In genomic region chr2:160526377-160527125, GRCm38 (mm10) we compare ENCODE assay signal across 13 mouse cellular contexts.
DNase-seq lines count a peak whose midpoint lies in the region; ATAC-seq lines count a peak whose summit lies in the region.
"Had no signal": no experiment of that assay in that cellular context is flagged by ENCODE, and none has a peak within 500 bp of the region (broad histone marks: within the 10 kb centered on the region; RNA-seq: fewer than 3 reads in every experiment).

No protein-coding gene starts in this region.

- WGBS in liver, embryonic 12.5 days (ENCODE audit: insufficient replicate concordance), result 62% methylated on average over 8 of the region's 8 CpGs
- 8% methylated on average over 8 of the region's 8 CpGs for WGBS in neural tube, embryonic 11.5 days
- WGBS in heart, embryonic 12.5 days, result 77% methylated on average over 8 of the region's 8 CpGs

- intact Hi-C loops in left cerebral cortex, postnatal 14 days (cut with DNase I), result no loop called here

- H3K27ac ChIP-seq in liver, embryonic 12.5 days, result no peak overlapping the region
- no peak overlapping the region for H3K27ac ChIP-seq in neural tube, embryonic 11.5 days (ENCODE audit: low read depth, low read length)
- no peak overlapping the region for H3K27ac ChIP-seq in heart, embryonic 12.5 days (ENCODE audit: poor library complexity, severe bottlenecking)
- H3K27ac ChIP-seq: embryonic facial prominence, embryonic 12.5 days; forebrain, embryonic 12.5 days had no signal

- H3K9me3 ChIP-seq in liver, embryonic 12.5 days (replicated peaks), result no peaks in the 10 kb centered on the region
- H3K9me3 ChIP-seq in neural tube, embryonic 11.5 days (ENCODE audit: control insufficient read depth, low read length), result no peaks in the 10 kb centered on the region
- no peaks in the 10 kb centered on the region for H3K9me3 ChIP-seq in heart, embryonic 12.5 days (replicated peaks)
- H3K9me3 ChIP-seq: embryonic facial prominence, embryonic 12.5 days; forebrain, embryonic 12.5 days had no signal

- H3K4me1 ChIP-seq in liver, embryonic 12.5 days, result no peaks in the 10 kb centered on the region
- H3K4me1 ChIP-seq in neural tube, embryonic 11.5 days (ENCODE audit: control insufficient read depth, insufficient read depth, low read length), result peaks cover 5% of the 10 kb centered on the region
- H3K4me1 ChIP-seq in heart, embryonic 12.5 days (replicated peaks), result peaks cover 26% of the 10 kb centered on the region

- no peaks in the 10 kb centered on the region for H3K36me3 ChIP-seq in liver, embryonic 12.5 days
- H3K36me3 ChIP-seq in neural tube, embryonic 11.5 days (ENCODE audit: control insufficient read depth, insufficient read depth, low read length), result no peaks in the 10 kb centered on the region
- no peaks in the 10 kb centered on the region for H3K36me3 ChIP-seq in heart, embryonic 12.5 days
- H3K36me3 ChIP-seq: embryonic facial prominence, embryonic 12.5 days; forebrain, embryonic 12.5 days had no signal

- H3K27me3 ChIP-seq in liver, embryonic 12.5 days (replicated peaks), result no peaks in the 10 kb centered on the region
- peaks cover 12% of the 10 kb centered on the region for H3K27me3 ChIP-seq in neural tube, embryonic 11.5 days (ENCODE audit: control insufficient read depth, insufficient read depth, low read length)
- H3K27me3 ChIP-seq in heart, embryonic 12.5 days (replicated peaks), result no peaks in the 10 kb centered on the region
- H3K27me3 ChIP-seq: embryonic facial prominence, embryonic 12.5 days; forebrain, embryonic 12.5 days had no signal

- DNase-seq in liver, result peak; percentile 16
- DNase-seq in embryo, embryonic 11 days, result peak; percentile 74
- DNase-seq in kidney, postnatal 10 days, result peak; percentile 40
- DNase-seq in neural tube, embryonic 11.5 days (ENCODE audit: low spot score), result peak; percentile 70
- DNase-seq in B cell, adult 2 months, result no peak
- DNase-seq in left cerebral cortex, postnatal 14 days (ENCODE audit: low spot score in 2 of 2), result no peak
- DNase-seq: left cerebral cortex, postnatal 4 days had no signal

- no peak overlapping the region for H3K4me3 ChIP-seq in liver, embryonic 12.5 days
- no peak overlapping the region for H3K4me3 ChIP-seq in neural tube, embryonic 11.5 days (ENCODE audit: low read depth, low read length)
- H3K4me3 ChIP-seq in heart, embryonic 12.5 days, result no peak overlapping the region
- H3K4me3 ChIP-seq: embryonic facial prominence, embryonic 12.5 days; forebrain, embryonic 12.5 days had no signal

- H3K4me2 ChIP-seq in liver, embryonic 12.5 days, result no peak overlapping the region
- H3K4me2 ChIP-seq in neural tube, embryonic 11.5 days (ENCODE audit: low read depth), result no peak overlapping the region
- H3K4me2 ChIP-seq in heart, embryonic 12.5 days, result no peak overlapping the region
- H3K4me2 ChIP-seq: embryonic facial prominence, embryonic 12.5 days; forebrain, embryonic 12.5 days; lung, embryonic 14.5 days had no signal

- no peak for ATAC-seq in liver, embryonic 12.5 days
- no peak for ATAC-seq in neural tube, embryonic 11.5 days (ENCODE audit: insufficient read depth, low FRiP score, low TSS enrichment)
- ATAC-seq in heart, embryonic 12.5 days (ENCODE audit: insufficient number of reproducible peaks, low FRiP score), result no peak
- ATAC-seq: inflammation-experienced regulatory T-cells, adult 6 months had no signal

- H3K9ac ChIP-seq in liver, embryonic 12.5 days, result no peak overlapping the region
- no peak overlapping the region for H3K9ac ChIP-seq in neural tube, embryonic 11.5 days (ENCODE audit: low read length)
- H3K9ac ChIP-seq in heart, embryonic 12.5 days, result no peak overlapping the region
- H3K9ac ChIP-seq: embryonic facial prominence, embryonic 12.5 days; forebrain, embryonic 12.5 days; lung, embryonic 14.5 days had no signal

Comparison
In these comparisons a context has a peak if more than half of its experiments do, and no peak if none do; other contexts are left out.
1. DNase-seq: peak in liver (single experiment), embryo, embryonic 11 days (single experiment), kidney, postnatal 10 days (single experiment) and neural tube, embryonic 11.5 days (single experiment); none in B cell, adult 2 months (0 of 2) and left cerebral cortex, postnatal 14 days (0 of 2).